Mouse (Mus musculus): ENCODE measurements around the gene Nedd4.

DNA sequence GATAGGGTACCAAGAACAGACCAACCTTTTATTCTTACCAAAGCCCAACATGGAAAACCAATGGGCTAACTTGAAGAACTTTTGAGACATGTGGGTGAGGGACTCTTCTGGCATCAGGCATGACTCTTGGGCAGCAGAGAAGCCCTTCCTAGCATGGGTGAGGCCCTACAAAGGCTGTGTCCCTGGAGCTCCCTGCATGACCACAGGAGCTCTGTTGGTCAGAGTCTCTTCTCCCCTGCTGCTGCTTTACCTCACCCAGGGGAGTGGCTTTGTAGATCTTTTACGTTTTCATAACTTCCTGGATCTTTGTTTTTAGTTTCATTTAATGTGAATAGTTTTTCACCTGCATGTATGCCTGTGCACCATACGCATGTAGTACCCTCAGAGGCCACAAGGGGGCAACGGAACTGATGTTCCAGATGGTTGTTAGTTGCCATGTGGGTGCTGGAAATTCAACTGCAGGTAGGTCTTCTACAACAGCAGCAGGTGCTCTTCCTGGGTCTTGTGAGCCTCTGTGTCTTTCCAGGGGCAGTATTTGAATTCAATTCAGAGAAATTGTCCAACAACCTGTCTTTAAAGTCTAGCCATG, 73.8 kb downstream of the Nedd4 start:
- peak; percentile 83 for TF ChIP-seq CTCF (IDR thresholded peaks at IDR 0.05; ENCODE audit: low read depth)
- TF ChIP-seq EP300 (optimal IDR thresholded peaks at IDR 0.05): no peak
